Mouse (Mus musculus): Measurements from ENCODE around the gene Snx29. TPM values are rescaled to one million over a fixed set of nuclear protein-coding genes. Genes with fewer than 3 reads are reported as not detected.
A peak's percentile ranks its signal among the peaks of the same experiment; 100 is the strongest.

The Snx29 gene
- polyA plus RNA-seq, 1 experiment from 2014 or later, result 10.0 TPM

DNA sequence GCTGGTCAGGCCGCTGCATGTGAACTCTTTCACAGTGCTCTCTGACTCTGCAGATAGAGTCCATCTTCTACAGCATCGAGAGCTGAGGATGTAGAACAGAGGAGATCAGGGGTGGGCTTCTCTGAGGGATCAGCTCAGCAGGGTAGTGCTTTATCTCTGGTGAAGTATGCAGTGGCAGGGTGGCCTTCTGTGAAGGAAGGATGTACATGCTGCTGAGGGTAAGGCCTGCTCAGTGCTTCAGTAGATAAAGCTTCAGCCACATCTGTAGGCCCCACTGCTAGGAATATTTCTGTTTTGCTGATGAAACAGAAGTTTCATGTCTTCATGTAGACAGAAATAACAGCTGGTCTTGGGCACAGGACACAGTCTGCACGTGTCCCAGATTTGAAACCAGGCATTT, 300.3 kb downstream of the Snx29 start:
- ATAC-seq (ENCODE audit: low FRiP score), result no peak
- H3K27ac ChIP-seq (ENCODE audit: low read depth, low read length), result no peak overlapping the region

DNA sequence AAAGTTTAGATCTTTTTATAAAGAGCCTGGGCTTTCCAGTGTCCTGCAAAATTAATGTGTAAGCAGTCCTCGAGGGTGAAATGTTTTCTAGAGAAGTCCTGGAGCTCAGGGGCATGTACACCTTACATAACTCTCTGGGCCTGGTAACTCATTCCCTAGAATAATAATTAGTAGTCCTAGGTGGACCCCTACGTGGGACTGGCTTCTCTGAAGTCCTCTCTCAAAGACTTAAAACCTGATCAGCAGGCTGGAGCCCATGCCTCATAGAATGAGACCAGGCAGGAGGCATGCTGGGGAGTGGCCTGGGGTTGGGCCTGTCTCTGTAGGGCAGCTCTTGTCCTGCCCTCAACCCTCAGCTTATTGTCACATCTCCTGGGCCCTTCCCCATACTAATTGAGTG, 301.4 kb downstream of the Snx29 start:
- WGBS, result 63% methylated on average over 2 of the region's 2 CpGs

More for the DNA sequence above, 300.3 kb downstream of the Snx29 start:
- Histone ChIP-seq H3K4me3 (ENCODE audit: low read depth, low read length) (no peak overlapping the region), H3K27me3 (ENCODE audit: control insufficient read depth, insufficient read depth, low read length) (no peaks in the 10 kb centered on the region), H3K4me2 (no peak overlapping the region), H3K36me3 (ENCODE audit: control insufficient read depth, insufficient read depth, low read length) (no peaks in the 10 kb centered on the region), H3K9ac (ENCODE audit: low read length) (no peak overlapping the region), H3K4me1 (ENCODE audit: control insufficient read depth, insufficient read depth, low read length) (no peaks in the 10 kb centered on the region), H3K9me3 (ENCODE audit: control insufficient read depth, low read length) (no peaks in the 10 kb centered on the region)
- no peak for DNase-seq (ENCODE audit: low spot score, missing footprints)
- WGBS, result 81% methylated on average over 3 of the region's 3 CpGs

DNA sequence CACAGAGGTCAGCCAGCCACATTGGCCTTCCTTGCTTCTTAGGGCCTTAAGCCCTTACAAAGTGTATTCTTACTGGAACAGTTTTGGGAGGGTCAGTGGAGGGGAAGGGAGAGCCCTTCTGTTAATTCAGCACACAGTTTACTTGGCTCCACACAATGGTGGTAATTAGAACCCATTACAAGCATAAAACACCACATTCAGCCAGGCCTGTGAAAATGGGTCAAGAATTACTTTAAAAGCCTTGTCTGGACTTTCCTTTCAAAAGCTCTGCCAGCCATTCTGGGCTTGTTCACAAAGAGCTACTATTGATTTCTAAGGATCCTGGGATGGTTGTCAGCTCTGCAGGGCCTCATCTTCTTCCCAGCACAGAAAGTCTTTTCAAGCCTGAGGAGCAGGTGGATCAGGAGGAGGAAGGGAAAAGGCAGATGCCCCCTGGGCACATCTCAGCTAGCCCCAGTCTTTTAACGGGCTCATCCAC, 303.3 kb downstream of the Snx29 start:
- H3K36me3 ChIP-seq (ENCODE audit: control insufficient read depth, insufficient read depth, low read length), result no peaks in the 10 kb centered on the region
- DNase-seq (ENCODE audit: low spot score, missing footprints) (peak; percentile 78), ATAC-seq (ENCODE audit: low FRiP score) (no peak)
- H3K9me3 ChIP-seq (ENCODE audit: control insufficient read depth, low read length), result no peaks in the 10 kb centered on the region
- H3K4me3 ChIP-seq (ENCODE audit: low read depth, low read length), result no peak overlapping the region
- WGBS, result 77% methylated on average over 1 of the region's 1 CpGs
- H3K9ac ChIP-seq (ENCODE audit: low read length), result no peak overlapping the region
- H3K4me2 ChIP-seq, result no peak overlapping the region
- no peak overlapping the region for H3K27ac ChIP-seq (ENCODE audit: low read depth, low read length)
- no peaks in the 10 kb centered on the region for H3K27me3 ChIP-seq (ENCODE audit: control insufficient read depth, insufficient read depth, low read length)
- no peaks in the 10 kb centered on the region for H3K4me1 ChIP-seq (ENCODE audit: control insufficient read depth, insufficient read depth, low read length)

More for the DNA sequence above, 301.4 kb downstream of the Snx29 start:
- H3K27ac ChIP-seq (ENCODE audit: low read depth, low read length), result no peak overlapping the region
- no peak for ATAC-seq (ENCODE audit: low FRiP score)
- no peaks in the 10 kb centered on the region for H3K9me3 ChIP-seq (ENCODE audit: control insufficient read depth, low read length)
- H3K4me2 ChIP-seq, result no peak overlapping the region
- DNase-seq (ENCODE audit: low spot score, missing footprints), result no peak
- no peaks in the 10 kb centered on the region for H3K27me3 ChIP-seq (ENCODE audit: control insufficient read depth, insufficient read depth, low read length)
- H3K9ac ChIP-seq (ENCODE audit: low read length), result no peak overlapping the region
- H3K4me1 ChIP-seq (ENCODE audit: control insufficient read depth, insufficient read depth, low read length), result no peaks in the 10 kb centered on the region
- H3K4me3 ChIP-seq (ENCODE audit: low read depth, low read length), result no peak overlapping the region
- no peaks in the 10 kb centered on the region for H3K36me3 ChIP-seq (ENCODE audit: control insufficient read depth, insufficient read depth, low read length)

DNA sequence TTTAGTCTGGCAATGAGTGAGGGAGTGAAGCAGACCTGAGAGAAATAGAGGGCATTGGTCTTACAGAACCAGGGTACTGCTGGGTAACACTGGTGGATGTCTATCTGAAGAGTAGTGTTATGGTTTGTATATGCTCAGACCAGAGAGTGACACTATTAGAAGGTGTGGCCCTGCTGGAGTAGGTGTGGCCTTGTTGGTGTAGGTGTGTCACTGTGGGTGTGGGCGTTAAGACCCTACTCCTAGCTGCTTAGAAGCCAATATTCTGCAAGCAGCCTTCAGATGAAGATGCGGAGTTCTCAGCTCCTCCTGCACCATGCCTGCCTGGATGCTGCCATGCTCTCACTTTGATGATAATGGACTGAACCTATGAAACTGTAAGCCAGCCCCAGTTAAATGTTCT, 303.9 kb downstream of the Snx29 start:
- Histone ChIP-seq H3K4me1 (ENCODE audit: control insufficient read depth, insufficient read depth, low read length) (no peaks in the 10 kb centered on the region), H3K9me3 (ENCODE audit: control insufficient read depth, low read length) (no peaks in the 10 kb centered on the region), H3K4me2 (no peak overlapping the region), H3K27me3 (ENCODE audit: control insufficient read depth, insufficient read depth, low read length) (no peaks in the 10 kb centered on the region), H3K36me3 (ENCODE audit: control insufficient read depth, insufficient read depth, low read length) (no peaks in the 10 kb centered on the region), H3K9ac (ENCODE audit: low read length) (no peak overlapping the region), H3K27ac (ENCODE audit: low read depth, low read length) (no peak overlapping the region), H3K4me3 (ENCODE audit: low read depth, low read length) (no peak overlapping the region)
- 90% methylated on average over 1 of the region's 2 CpGs for WGBS
- no peak for DNase-seq (ENCODE audit: low spot score, missing footprints)
- no peak for ATAC-seq (ENCODE audit: low FRiP score)

DNA sequence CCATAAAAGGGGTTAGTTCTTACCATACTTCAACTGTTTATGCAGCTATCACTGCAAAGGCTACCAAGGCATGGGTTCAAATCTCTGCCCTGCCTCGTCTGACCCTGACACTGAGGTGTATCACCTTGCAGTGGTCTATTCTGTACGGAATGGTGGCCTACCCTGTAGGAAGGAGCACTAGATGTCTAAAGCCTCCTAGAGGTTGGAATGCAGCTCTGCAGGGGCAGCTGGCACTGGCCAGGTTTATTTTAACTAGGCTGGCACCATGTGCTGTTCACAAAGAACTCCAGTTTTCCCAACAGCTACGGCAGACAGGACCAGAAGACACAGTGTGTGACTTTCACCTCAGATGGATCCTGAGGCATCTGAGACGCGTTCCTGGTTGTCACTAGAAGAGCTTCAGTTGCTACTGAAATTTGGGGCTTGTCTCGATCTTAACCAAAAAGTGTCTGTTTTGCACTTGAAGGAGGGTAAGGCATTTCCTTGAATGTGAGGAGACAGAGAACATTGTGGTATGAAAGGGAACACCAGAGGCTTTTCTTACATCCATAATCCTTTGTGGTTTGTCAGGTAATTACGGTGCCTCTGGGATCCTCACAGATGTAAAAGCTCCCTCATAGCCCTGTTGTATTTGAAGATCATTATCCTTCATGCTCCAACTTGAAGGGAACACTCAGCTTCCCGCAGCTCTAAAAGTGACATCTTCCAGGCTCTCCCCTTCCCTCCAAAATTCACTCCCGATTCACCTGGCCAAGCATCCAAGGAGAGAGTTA, 305.3 kb downstream of the Snx29 start:
- peak; percentile 83 for DNase-seq (ENCODE audit: low spot score, missing footprints)
- ATAC-seq (ENCODE audit: low FRiP score), result no peak
- Histone ChIP-seq H3K4me1 (ENCODE audit: control insufficient read depth, insufficient read depth, low read length) (no peaks in the 10 kb centered on the region), H3K36me3 (ENCODE audit: control insufficient read depth, insufficient read depth, low read length) (no peaks in the 10 kb centered on the region), H3K4me3 (ENCODE audit: low read depth, low read length) (no peak overlapping the region), H3K27ac (ENCODE audit: low read depth, low read length) (no peak overlapping the region), H3K4me2 (no peak overlapping the region), H3K27me3 (ENCODE audit: control insufficient read depth, insufficient read depth, low read length) (no peaks in the 10 kb centered on the region), H3K9ac (ENCODE audit: low read length) (no peak overlapping the region), H3K9me3 (ENCODE audit: control insufficient read depth, low read length) (no peaks in the 10 kb centered on the region)
- 85% methylated on average over 9 of the region's 9 CpGs for WGBS

DNA sequence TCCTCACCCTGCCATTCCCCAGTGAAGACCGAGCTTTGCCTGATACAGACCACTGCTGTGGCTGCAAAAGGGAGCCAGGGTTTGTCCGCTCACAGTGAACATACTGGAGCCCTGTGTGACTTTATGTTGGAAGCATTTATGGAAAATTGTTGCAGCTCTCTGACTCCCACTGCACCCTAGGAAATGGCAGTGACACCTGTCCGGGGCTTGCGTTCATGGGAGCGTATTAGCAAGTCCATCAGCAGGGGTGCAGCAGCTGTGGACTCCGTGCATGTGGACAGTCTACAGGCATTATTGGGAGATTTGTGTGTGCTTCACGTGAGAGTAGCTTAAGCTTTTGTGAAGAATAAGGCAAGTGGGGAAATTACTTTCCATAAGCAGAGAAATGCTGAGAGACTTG, 307.0 kb downstream of the Snx29 start:
- Histone ChIP-seq H3K4me3 (ENCODE audit: low read depth, low read length) (no peak overlapping the region), H3K27me3 (ENCODE audit: control insufficient read depth, insufficient read depth, low read length) (no peaks in the 10 kb centered on the region), H3K9me3 (ENCODE audit: control insufficient read depth, low read length) (no peaks in the 10 kb centered on the region), H3K9ac (ENCODE audit: low read length) (no peak overlapping the region), H3K4me2 (no peak overlapping the region), H3K4me1 (ENCODE audit: control insufficient read depth, insufficient read depth, low read length) (no peaks in the 10 kb centered on the region), H3K27ac (ENCODE audit: low read depth, low read length) (no peak overlapping the region), H3K36me3 (ENCODE audit: control insufficient read depth, insufficient read depth, low read length) (no peaks in the 10 kb centered on the region)
- no peak for DNase-seq (ENCODE audit: low spot score, missing footprints)
- 82% methylated on average over 7 of the region's 7 CpGs for WGBS
- ATAC-seq (ENCODE audit: low FRiP score), result no peak

DNA sequence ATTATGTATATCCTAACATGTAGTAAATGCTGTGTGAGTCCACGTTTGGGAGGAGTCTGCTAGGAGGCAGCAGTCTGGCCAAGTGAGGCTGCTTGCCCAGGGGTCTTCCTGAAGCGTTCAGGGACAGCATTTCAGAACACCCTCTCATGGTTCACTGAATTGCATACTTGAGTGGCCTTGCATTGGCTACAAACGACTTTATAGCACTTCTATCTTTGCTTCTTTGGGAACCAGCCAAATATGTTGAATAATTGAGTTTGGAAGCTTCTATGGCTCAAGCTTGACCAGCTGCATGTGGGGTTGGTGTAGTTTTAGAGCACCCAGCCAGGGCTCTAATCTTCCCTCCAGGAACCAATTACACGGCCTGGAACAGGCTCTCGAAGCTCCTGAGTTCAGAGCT, 307.8 kb downstream of the Snx29 start:
- H3K4me3 ChIP-seq (ENCODE audit: low read depth, low read length), result no peak overlapping the region
- no peak overlapping the region for H3K9ac ChIP-seq (ENCODE audit: low read length)
- 53% methylated on average over 5 of the region's 5 CpGs for WGBS
- no peaks in the 10 kb centered on the region for H3K36me3 ChIP-seq (ENCODE audit: control insufficient read depth, insufficient read depth, low read length)
- no peak for DNase-seq (ENCODE audit: low spot score, missing footprints)
- no peaks in the 10 kb centered on the region for H3K9me3 ChIP-seq (ENCODE audit: control insufficient read depth, low read length)
- H3K27me3 ChIP-seq (ENCODE audit: control insufficient read depth, insufficient read depth, low read length), result no peaks in the 10 kb centered on the region
- H3K27ac ChIP-seq (ENCODE audit: low read depth, low read length), result no peak overlapping the region
- H3K4me1 ChIP-seq (ENCODE audit: control insufficient read depth, insufficient read depth, low read length), result no peaks in the 10 kb centered on the region
- no peak for ATAC-seq (ENCODE audit: low FRiP score)
- H3K4me2 ChIP-seq, result no peak overlapping the region

DNA sequence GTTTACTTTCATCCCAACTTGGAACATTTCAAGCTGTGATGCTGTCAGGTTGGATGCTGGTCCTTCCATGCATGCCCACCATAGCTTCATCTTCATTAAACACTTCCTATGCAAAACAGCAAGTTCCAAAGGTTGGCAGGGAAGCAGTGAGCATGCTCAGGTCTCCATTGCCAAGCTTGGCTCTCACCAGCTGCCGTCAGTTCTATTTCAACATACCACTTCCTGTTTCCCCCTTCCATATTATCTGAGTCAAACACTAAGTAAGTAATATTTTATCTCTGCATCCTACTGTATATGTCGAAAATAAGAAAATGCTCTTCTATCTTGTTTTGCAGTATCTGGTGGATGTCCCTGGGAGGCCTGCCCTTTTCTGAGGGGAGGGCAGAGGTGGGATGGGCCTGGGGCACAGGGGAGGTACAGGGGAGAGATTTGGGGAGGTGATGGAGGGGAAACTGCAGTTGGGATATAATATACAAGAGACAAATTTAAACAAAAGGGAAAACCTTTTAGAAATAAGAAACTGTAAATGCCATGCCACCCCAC, 309.6 kb downstream of the Snx29 start:
- H3K4me1 ChIP-seq (ENCODE audit: control insufficient read depth, insufficient read depth, low read length), result peaks cover 9% of the 10 kb centered on the region
- H3K9me3 ChIP-seq (ENCODE audit: control insufficient read depth, low read length), result no peaks in the 10 kb centered on the region
- 80% methylated on average over 2 of the region's 2 CpGs for WGBS
- H3K4me2 ChIP-seq, result no peak overlapping the region
- H3K36me3 ChIP-seq (ENCODE audit: control insufficient read depth, insufficient read depth, low read length), result no peaks in the 10 kb centered on the region
- H3K27ac ChIP-seq (ENCODE audit: low read depth, low read length), result no peak overlapping the region
- H3K27me3 ChIP-seq (ENCODE audit: control insufficient read depth, insufficient read depth, low read length), result no peaks in the 10 kb centered on the region
- H3K4me3 ChIP-seq (ENCODE audit: low read depth, low read length), result no peak overlapping the region
- ATAC-seq (ENCODE audit: low FRiP score), result no peak
- no peak for DNase-seq (ENCODE audit: low spot score, missing footprints)
- H3K9ac ChIP-seq (ENCODE audit: low read length), result no peak overlapping the region

DNA sequence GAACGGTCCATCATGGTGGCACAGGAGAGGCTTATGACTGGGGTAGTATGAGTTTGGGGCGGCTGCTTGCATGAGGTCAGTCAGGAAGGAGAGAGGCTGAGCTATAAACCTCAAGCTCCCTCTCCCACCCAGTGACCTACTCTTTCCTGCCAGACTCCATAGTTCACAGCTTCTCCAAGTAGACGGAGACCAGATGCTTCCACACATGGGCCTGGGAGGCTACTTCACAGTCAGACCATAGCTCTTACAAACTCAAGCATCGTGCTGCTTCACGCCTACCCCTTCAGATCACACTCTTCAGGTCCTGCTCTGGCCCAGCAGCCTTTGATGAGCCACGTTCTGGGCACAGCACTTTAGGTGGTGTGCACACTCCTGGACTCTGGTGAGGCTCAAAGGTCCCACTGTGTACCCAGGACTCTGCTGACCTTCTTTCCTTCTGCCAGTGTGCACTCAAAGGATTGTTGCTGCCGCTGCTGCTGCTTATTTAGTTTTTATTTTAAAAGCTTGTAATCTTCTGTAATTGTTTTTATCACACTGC, 313.6 kb downstream of the Snx29 start:
- ATAC-seq (ENCODE audit: low FRiP score), result no peak
- H3K4me2 ChIP-seq, result no peak overlapping the region
- H3K9me3 ChIP-seq (ENCODE audit: control insufficient read depth, low read length), result no peaks in the 10 kb centered on the region
- H3K9ac ChIP-seq (ENCODE audit: low read length), result no peak overlapping the region
- H3K36me3 ChIP-seq (ENCODE audit: control insufficient read depth, insufficient read depth, low read length), result no peaks in the 10 kb centered on the region
- H3K4me3 ChIP-seq (ENCODE audit: low read depth, low read length), result no peak overlapping the region
- peaks cover 9% of the 10 kb centered on the region for H3K4me1 ChIP-seq (ENCODE audit: control insufficient read depth, insufficient read depth, low read length)
- WGBS, result 75% methylated on average over 7 of the region's 7 CpGs
- H3K27me3 ChIP-seq (ENCODE audit: control insufficient read depth, insufficient read depth, low read length), result no peaks in the 10 kb centered on the region
- H3K27ac ChIP-seq (ENCODE audit: low read depth, low read length), result no peak overlapping the region
- no peak for DNase-seq (ENCODE audit: low spot score, missing footprints)
